Comparison of ENCODE assay signal across 21 mouse cellular contexts in genomic region chr14:76541341-76541740, GRCm38 (mm10). TPM values are rescaled to one million over a fixed set of nuclear protein-coding genes. Genes with fewer than 3 reads are reported as not detected.
DNase-seq lines count a peak whose midpoint lies in the region; ATAC-seq and TF ChIP-seq lines count a peak whose summit lies in the region.
"Had no signal": no experiment of that assay in that cellular context is flagged by ENCODE, and none has a peak within 500 bp of the region (broad histone marks: within the 10 kb centered on the region; RNA-seq: fewer than 3 reads in every experiment).

No protein-coding gene starts in this region.

- H3K36me3 ChIP-seq in hindbrain, embryonic 10.5 days: 0 out of 2 replicates have a peak, but pooled peaks cover 3% of the 10 kb centered on the region
- H3K36me3 ChIP-seq in hindbrain, embryonic 12.5 days: no peaks in the 10 kb centered on the region
- H3K36me3 ChIP-seq in liver, embryonic 16.5 days (ENCODE audit: control insufficient read depth, insufficient read depth): no peaks in the 10 kb centered on the region
- no peaks in the 10 kb centered on the region for H3K36me3 ChIP-seq in liver, postnatal 0 days (replicated peaks; ENCODE audit: insufficient read depth, low read length)
- H3K36me3 ChIP-seq: lung, embryonic 15.5 days; neural tube, embryonic 12.5 days had no signal

- TF ChIP-seq POLR2A in cortical plate, adult 2 months (IDR thresholded peaks at IDR 0.05; ENCODE audit: extremely low read depth, insufficient read depth, low read length): no peak

- peak; percentile 61 to 78 for DNase-seq in adrenal gland, adult (ENCODE audit: inconsistent age in 2 of 2, low spot score in 1 of 2)
- no peak for DNase-seq in adrenal gland, postnatal 25 days
- no peak for DNase-seq in hindbrain, embryonic 10.5 days (ENCODE audit: low spot score)
- no peak for DNase-seq in liver, postnatal 0 days
- no peak for DNase-seq in lung, postnatal 10 days
- DNase-seq: cerebellum, postnatal 14 days; gastrocnemius, postnatal 36 days; kidney, adult 11 months; kidney, postnatal 14 days; layer of hippocampus, adult 9-11 months; right cerebral cortex, postnatal 25 days; thymus, postnatal 4 days had no signal

- no peak for ATAC-seq in hindbrain, embryonic 12.5 days (ENCODE audit: low FRiP score)
- 0 out of 2 replicates have a peak, but pooled peaks have one; percentile 10 for ATAC-seq in liver, embryonic 16.5 days (ENCODE audit: low read depth)
- ATAC-seq in liver, postnatal 0 days: no peak
- ATAC-seq: CD4-positive, CD25-positive, alpha-beta regulatory T cell, adult 4 months; forebrain, embryonic 14.5 days had no signal

- no peak overlapping the region for H3K9ac ChIP-seq in hindbrain, embryonic 12.5 days
- no peak overlapping the region for H3K9ac ChIP-seq in liver, embryonic 16.5 days (ENCODE audit: low read depth, low read length)
- H3K9ac ChIP-seq in liver, postnatal 0 days (replicated peaks): no peak overlapping the region
- H3K9ac ChIP-seq: hindbrain, embryonic 15.5 days; lung, embryonic 15.5 days; neural tube, embryonic 12.5 days had no signal

- H3K4me2 ChIP-seq in hindbrain, embryonic 12.5 days (replicated peaks): no peak overlapping the region
- no peak overlapping the region for H3K4me2 ChIP-seq in liver, embryonic 16.5 days (ENCODE audit: low read depth, low read length)
- H3K4me2 ChIP-seq in liver, postnatal 0 days (ENCODE audit: low read depth, low read length): no peak overlapping the region
- H3K4me2 ChIP-seq: hindbrain, embryonic 15.5 days; lung, embryonic 15.5 days; neural tube, embryonic 12.5 days had no signal

- TF ChIP-seq EP300 in liver, postnatal 0 days (IDR thresholded peaks at IDR 0.05; ENCODE audit: low read depth): no peak

- peak overlapping the region; percentile 45; the same call in 1 of the 2 replicates for H3K27ac ChIP-seq in hindbrain, embryonic 10.5 days
- no peak overlapping the region for H3K27ac ChIP-seq in hindbrain, embryonic 12.5 days
- H3K27ac ChIP-seq in liver, embryonic 16.5 days (ENCODE audit: low read length): no peak overlapping the region
- H3K27ac ChIP-seq in liver, postnatal 0 days (ENCODE audit: low read depth): no peak overlapping the region
- H3K27ac ChIP-seq in cortical plate, adult 2 months (ENCODE audit: insufficient read depth, low read length): 0 out of 2 replicates have a peak overlapping the region, but pooled peaks have one; percentile 8
- H3K27ac ChIP-seq: hindbrain, embryonic 15.5 days; lung, embryonic 15.5 days; neural tube, embryonic 12.5 days had no signal

- no peaks in the 10 kb centered on the region for H3K27me3 ChIP-seq in hindbrain, embryonic 10.5 days (ENCODE audit: insufficient read depth, poor library complexity, severe bottlenecking)
- no peaks in the 10 kb centered on the region for H3K27me3 ChIP-seq in hindbrain, embryonic 12.5 days
- H3K27me3 ChIP-seq in liver, embryonic 16.5 days (ENCODE audit: control insufficient read depth, insufficient read depth, low read depth, low read length): no peaks in the 10 kb centered on the region
- no peaks in the 10 kb centered on the region for H3K27me3 ChIP-seq in liver, postnatal 0 days (ENCODE audit: insufficient read depth, low read length)
- H3K27me3 ChIP-seq: hindbrain, embryonic 15.5 days; lung, embryonic 15.5 days; neural tube, embryonic 12.5 days had no signal

- H3K4me1 ChIP-seq in hindbrain, embryonic 10.5 days (replicated peaks): peaks cover 24% of the 10 kb centered on the region
- peaks cover 5% of the 10 kb centered on the region; the same call in 1 of the 2 replicates for H3K4me1 ChIP-seq in hindbrain, embryonic 12.5 days
- H3K4me1 ChIP-seq in liver, embryonic 16.5 days (ENCODE audit: control insufficient read depth, low read depth, low read length): peaks cover 13% of the 10 kb centered on the region
- no peaks in the 10 kb centered on the region; the same call in 1 of the 2 replicates for H3K4me1 ChIP-seq in liver, postnatal 0 days (ENCODE audit: insufficient read depth)
- H3K4me1 ChIP-seq in cortical plate, adult 2 months (ENCODE audit: control insufficient read depth, insufficient read depth, low read length): peaks cover 7% of the 10 kb centered on the region
- H3K4me1 ChIP-seq: hindbrain, embryonic 15.5 days had no signal

- H3K4me3 ChIP-seq in hindbrain, embryonic 10.5 days: no peak overlapping the region
- no peak overlapping the region for H3K4me3 ChIP-seq in hindbrain, embryonic 12.5 days
- no peak overlapping the region for H3K4me3 ChIP-seq in liver, embryonic 16.5 days (ENCODE audit: low read depth, low read length)
- H3K4me3 ChIP-seq in liver, postnatal 0 days (ENCODE audit: low read depth, low read length): no peak overlapping the region
- H3K4me3 ChIP-seq in cortical plate, adult 2 months (ENCODE audit: insufficient read depth, low read length): no peak overlapping the region
- H3K4me3 ChIP-seq: hindbrain, embryonic 15.5 days; lung, embryonic 15.5 days; neural tube, embryonic 12.5 days had no signal

- no peak for TF ChIP-seq CTCF in liver, postnatal 0 days (IDR thresholded peaks at IDR 0.05; ENCODE audit: low read depth)
- no peak for TF ChIP-seq CTCF in cortical plate, adult 2 months (IDR thresholded peaks at IDR 0.05; ENCODE audit: extremely low read depth, insufficient read depth, low read length)

- H3K9me3 ChIP-seq in hindbrain, embryonic 10.5 days: no peaks in the 10 kb centered on the region
- H3K9me3 ChIP-seq in hindbrain, embryonic 12.5 days (replicated peaks): no peaks in the 10 kb centered on the region
- no peaks in the 10 kb centered on the region for H3K9me3 ChIP-seq in liver, embryonic 16.5 days (replicated peaks; ENCODE audit: control insufficient read depth, low read length)
- H3K9me3 ChIP-seq in liver, postnatal 0 days (ENCODE audit: low read length): no peaks in the 10 kb centered on the region
- H3K9me3 ChIP-seq: hindbrain, embryonic 15.5 days; lung, embryonic 15.5 days; neural tube, embryonic 12.5 days had no signal

- WGBS in hindbrain, embryonic 10.5 days: 91% methylated on average over 2 of the region's 2 CpGs
- WGBS in hindbrain, embryonic 12.5 days: 76% methylated on average over 2 of the region's 2 CpGs
- WGBS in liver, embryonic 16.5 days (ENCODE audit: insufficient replicate concordance): 49% methylated on average over 2 of the region's 2 CpGs
- 63% methylated on average over 2 of the region's 2 CpGs for WGBS in liver, postnatal 0 days (ENCODE audit: insufficient replicate concordance)

RNA-seq across cellular contexts. Expression of gene Serp2, which starts 15.3 kb away (rescaled TPM):
- 4.9 and 5.8 TPM in 2 replicates for total RNA-seq in adrenal gland, postnatal 25 days (2021)
- 26.3 and 43.3 TPM in 2 replicates for polyA plus RNA-seq in hindbrain, embryonic 10.5 days (2016; fragmentation: Nextera tagmentation; extraction: Ambion mirVana)
- 59.0 and 59.8 TPM in 2 replicates for polyA plus RNA-seq in hindbrain, embryonic 12.5 days (2016; fragmentation: Nextera tagmentation; extraction: Ambion mirVana)
- 0.61 and 0.79 TPM in 2 replicates for polyA plus RNA-seq in liver, embryonic 16.5 days (2015; fragmentation: Nextera tagmentation; extraction: Ambion mirVana)
- 0.58 and 0.75 TPM in 2 replicates for polyA plus RNA-seq in liver, postnatal 0 days (2015; fragmentation: Nextera tagmentation; extraction: Ambion mirVana)
- polyA plus RNA-seq in cortical plate, adult 2 months (2012; rRNA removed): 262 and 271 TPM in 2 replicates
- total RNA-seq: monocyte, adult 5-6 weeks had no signal

Comparison
In these comparisons a context has a peak if more than half of its experiments do, and no peak if none do; other contexts are left out.
1. DNase-seq: peak in adrenal gland, adult (2 of 2); none in adrenal gland, postnatal 25 days (single experiment), hindbrain, embryonic 10.5 days (single experiment), liver, postnatal 0 days (single experiment) and lung, postnatal 10 days (single experiment).
2. H3K27ac ChIP-seq: peak in hindbrain, embryonic 10.5 days (single experiment) and cortical plate, adult 2 months (single experiment); none in hindbrain, embryonic 12.5 days (single experiment), liver, embryonic 16.5 days (single experiment) and liver, postnatal 0 days (single experiment).
3. RNA of gene Serp2, which starts 15.3 kb away (polyA plus RNA-seq): 262 to 271 TPM in cortical plate, adult 2 months, 59.0 to 59.8 TPM in hindbrain, embryonic 12.5 days and 26.3 to 43.3 TPM in hindbrain, embryonic 10.5 days; 0.61 to 0.79 TPM in liver, embryonic 16.5 days and 0.58 to 0.75 TPM in liver, postnatal 0 days; every median in the first group is over 10 times any median in the second.